Mouse (Mus musculus) layer of hippocampus, adult 18-20 months (tissue): Measurements from ENCODE around the gene Olfr782. TPM values are rescaled to one million over a fixed set of nuclear protein-coding genes. Genes with fewer than 3 reads are reported as not detected.
"Not testable (repeated sequence)": the region's sequence is repeated elsewhere in the genome, so short reads cannot be mapped to it uniquely, and the experiment has no call there.

Experiments
- DNase-seq, 2 experiments: peaks; one replicate each; pipeline ENCODE4 v3.0.0; 2022; ENCODE audit warnings: low spot score in 2 of 2
- long read RNA-seq: library from polyadenylated mRNA; stranded (forward); transcript quantifications from one replicate; pipeline ENCODE4 v2.0.0, GENCODE M21; 2021
- total RNA-seq, 2 experiments: library from RNA; stranded (reverse); gene quantifications; 2 replicates each; pipeline ENCODE4 v1.2.3; 2021

Gene Olfr782
- not detected for total RNA-seq
- long read RNA-seq: 0 reads

DNA sequence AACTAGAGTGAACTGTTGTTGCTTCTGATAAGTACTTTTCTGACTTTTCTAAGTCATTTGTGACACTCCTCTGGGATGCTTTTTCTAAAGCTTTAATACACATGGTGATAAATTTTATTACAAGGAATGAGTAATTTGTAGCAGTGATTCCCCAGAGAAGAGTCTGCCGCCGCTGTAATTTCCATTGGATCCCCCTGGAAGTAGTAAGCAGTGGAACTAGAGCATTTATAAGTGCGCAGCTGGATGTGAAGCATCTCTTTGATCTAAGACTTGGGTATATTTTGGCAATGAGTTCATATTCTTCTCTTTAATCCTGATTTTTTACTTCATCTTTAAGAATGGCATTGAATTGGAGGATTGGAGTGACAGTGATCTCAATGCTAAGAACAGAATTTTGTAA, at the start of gene Olfr782:
Gene Olfr782 (plus strand): TSS at position 301 of the 400 bp plus-strand sequence.
- no peak for DNase-seq

- DNase-seq: not testable (repeated sequence)
Measured at GRCm38 (mm10) chr10:129312973-129313372, 35.7 kb upstream of the Olfr782 start.

DNA sequence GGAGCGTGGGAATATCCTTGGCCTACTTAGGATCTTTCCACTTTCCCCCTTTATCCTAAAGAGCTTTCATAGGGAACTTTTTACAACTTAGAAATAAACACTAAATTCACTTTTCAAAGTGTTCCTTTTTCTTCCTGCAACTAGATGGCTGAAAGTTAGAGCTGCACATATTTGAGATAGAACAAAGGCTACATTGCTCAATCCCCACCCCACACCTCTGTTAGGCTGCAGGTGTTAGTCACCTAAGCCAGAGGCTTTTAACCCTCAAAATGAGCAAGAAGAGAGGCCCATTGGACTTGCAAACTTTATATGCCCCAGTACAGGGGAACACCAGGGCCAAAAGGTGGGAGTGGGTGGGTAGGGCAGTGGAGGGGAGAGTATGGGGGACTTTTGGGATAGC, 35.1 kb upstream of the Olfr782 start:
- not testable (repeated sequence) for DNase-seq

GRCm38 (mm10) chr10:129317817-129318216, 30.8 kb upstream of the Olfr782 start, which contains the start of gene Olfr780:
Olfr780 (plus strand) TSS chr10:129318117.
- DNase-seq: no peak

DNA sequence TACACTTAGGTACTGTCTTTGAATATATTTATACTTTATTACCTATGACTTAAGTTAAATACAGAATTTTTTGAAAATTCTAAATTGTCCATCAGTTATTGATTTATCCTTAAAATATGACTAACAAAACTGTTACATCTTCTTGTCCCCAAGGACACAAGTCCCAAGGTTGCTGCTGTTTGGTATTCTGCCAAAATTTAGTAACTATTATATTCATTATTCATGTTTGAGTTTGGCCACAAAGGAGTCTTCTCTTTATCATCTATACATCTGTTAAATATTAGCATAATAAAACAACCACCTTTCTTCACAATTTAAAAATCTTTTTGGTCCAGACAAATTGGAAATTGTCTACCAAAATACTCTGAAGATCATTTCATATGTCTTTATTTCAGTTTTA, 20.1 kb upstream of the Olfr782 start, which contains the start of gene Olfr781:
Gene Olfr781 (plus strand): TSS at position 301 of the 400 bp plus-strand sequence.
- DNase-seq: no peak

DNA sequence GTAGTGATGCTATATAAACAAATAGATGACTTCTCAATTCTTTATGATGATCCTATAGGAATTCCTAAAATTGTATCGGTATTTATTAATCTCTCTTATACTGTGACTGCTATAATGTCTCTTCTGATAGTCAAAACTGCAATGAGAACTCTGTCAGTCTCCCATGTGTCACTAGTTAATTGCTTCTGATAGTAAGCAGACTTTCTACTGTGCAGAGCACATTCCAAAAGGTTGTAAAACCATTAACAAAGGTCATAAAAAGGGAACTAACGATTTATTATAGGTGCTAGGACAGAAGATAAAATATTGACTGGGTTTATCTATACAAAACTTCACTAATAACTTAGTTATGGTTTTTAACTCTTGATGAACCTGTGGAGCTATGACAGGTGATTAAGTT, 3.8 kb downstream of the Olfr782 start:
- DNase-seq: not testable (repeated sequence)

DNA sequence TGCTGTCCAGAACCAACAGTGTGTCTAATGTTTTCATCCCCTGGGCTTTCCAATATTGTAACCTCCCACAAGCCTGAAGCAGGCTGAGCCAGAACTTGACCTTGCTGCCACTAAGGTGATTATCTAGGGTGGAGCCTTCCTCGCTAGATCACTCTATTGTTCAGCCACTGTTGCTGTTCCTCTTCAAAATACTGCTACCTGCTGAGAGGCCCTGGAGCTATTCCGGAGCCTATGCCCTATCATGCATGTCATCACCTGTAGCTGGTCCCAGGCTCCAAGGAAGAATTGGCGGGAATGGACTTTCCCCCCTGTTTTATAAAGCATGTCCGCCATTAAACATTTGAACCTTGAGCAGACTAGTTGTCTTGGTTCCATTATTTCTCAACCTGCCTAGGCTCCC, 7.8 kb downstream of the Olfr782 start:
- not testable (repeated sequence) for DNase-seq

DNA sequence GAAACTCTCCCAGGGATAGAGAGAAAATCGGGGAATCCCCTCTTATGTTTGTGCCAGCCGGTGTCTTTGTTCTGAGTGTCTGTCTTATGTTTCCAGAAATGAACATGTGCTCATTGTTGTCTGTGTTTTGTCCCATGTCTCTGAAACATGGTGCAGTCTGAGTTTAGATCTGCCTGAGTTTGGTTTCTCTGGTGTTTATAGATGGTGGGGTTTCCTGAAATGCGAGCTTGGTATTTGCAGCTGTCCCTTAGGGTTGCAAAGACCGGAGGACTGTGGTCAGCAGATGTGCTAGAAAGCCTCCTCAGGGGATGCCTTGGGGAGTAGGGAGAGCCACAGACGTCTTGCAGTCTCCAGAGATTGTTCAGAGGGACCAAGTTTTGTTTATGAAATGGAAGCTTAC, 8.7 kb downstream of the Olfr782 start:
- peak in 1 of 2 experiments; percentile 46 for DNase-seq

- DNase-seq: not testable (repeated sequence)
Measured at GRCm38 (mm10) chr10:129374051-129374450, 25.4 kb downstream of the Olfr782 start.

- no peak for DNase-seq
Measured at GRCm38 (mm10) chr10:129383783-129384182, 35.1 kb downstream of the Olfr782 start, which contains the start of gene Olfr784. Olfr784 (plus strand) TSS chr10:129384083.

DNA sequence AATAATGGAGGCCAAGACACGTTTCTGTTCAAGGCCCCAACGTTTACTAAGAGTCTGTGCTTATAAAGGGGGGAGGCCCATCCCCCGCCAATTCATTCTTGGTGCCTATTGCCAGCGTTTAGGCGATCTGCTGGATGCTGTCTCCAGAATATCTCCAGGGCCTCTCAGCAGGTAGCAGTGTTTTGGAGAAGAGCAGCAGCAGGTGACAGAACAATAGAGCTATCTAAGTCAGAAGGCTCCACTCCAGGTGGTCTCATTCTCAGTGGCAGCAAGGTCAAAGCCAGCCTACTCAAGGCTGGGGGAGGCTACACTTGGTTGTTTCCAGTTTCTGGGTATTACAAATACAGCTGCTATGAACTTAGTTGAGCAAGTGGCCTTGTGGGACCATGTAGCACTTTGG, 52.2 kb downstream of the Olfr782 start:
- DNase-seq: no peak

Other genes starting within 250 kb of the Olfr782 start
- gene Olfr768, start 249.5 kb upstream of the Olfr782 start, total RNA-seq: not detected
- gene Olfr769, start 231.0 kb upstream of the Olfr782 start, total RNA-seq: not detected
- not detected for gene Olfr770, start 209.9 kb upstream of the Olfr782 start, total RNA-seq
- gene Olfr771, start 184.1 kb upstream of the Olfr782 start, total RNA-seq: not detected
- gene Olfr772, start 170.9 kb upstream of the Olfr782 start, total RNA-seq: not detected
- gene Olfr773, start 161.4 kb upstream of the Olfr782 start, total RNA-seq: not detected
- gene Olfr774, start 112.6 kb upstream of the Olfr782 start, total RNA-seq: not detected
- not detected for gene Olfr775, start 100.4 kb upstream of the Olfr782 start, total RNA-seq
- gene Olfr776, start 89.7 kb upstream of the Olfr782 start, total RNA-seq: not detected
- gene Olfr777, start 77.4 kb upstream of the Olfr782 start, total RNA-seq: not detected
- not detected for gene Olfr780, start 30.7 kb upstream of the Olfr782 start, total RNA-seq
- not detected for gene Olfr781, start 20.0 kb upstream of the Olfr782 start, total RNA-seq
- gene Olfr784, start 35.2 kb downstream of the Olfr782 start, total RNA-seq: under 1 TPM; 0.10 to 0.22 TPM
- gene Olfr785, start 56.6 kb downstream of the Olfr782 start, total RNA-seq: not detected
- not detected for gene Olfr786, start 78.5 kb downstream of the Olfr782 start, total RNA-seq
- not detected for gene Olfr787, start 113.0 kb downstream of the Olfr782 start, total RNA-seq
- not detected for gene Olfr788, start 122.1 kb downstream of the Olfr782 start, total RNA-seq
- gene Olfr789, start 135.9 kb downstream of the Olfr782 start, total RNA-seq: not detected
- gene Olfr790, start 149.6 kb downstream of the Olfr782 start, total RNA-seq: not detected
- not detected for gene Olfr791, start 172.9 kb downstream of the Olfr782 start, total RNA-seq
- not detected for gene Olfr792, start 190.3 kb downstream of the Olfr782 start, total RNA-seq
- not detected for gene Olfr794, start 218.8 kb downstream of the Olfr782 start, total RNA-seq